Mouse (Mus musculus) cortical plate, adult 2 months (tissue): ENCODE data around the gene Mc1r. TPM values are rescaled to one million over a fixed set of nuclear protein-coding genes. Genes with fewer than 3 reads are reported as not detected.
"Not testable (repeated sequence)": the region's sequence is repeated elsewhere in the genome, so short reads cannot be mapped to it uniquely, and the experiment has no call there.

Experiments used
- H3K27ac ChIP-seq: fragments of 200-500 bp; 2 replicates; pipeline ENCODE4 v1.5.1; 2012; ENCODE audit warnings: low read length, control low read depth, inconsistent platforms; ENCODE audit not compliant: insufficient read depth
- H3K4me1 ChIP-seq: fragments of 200-500 bp; 2 replicates; pipeline ENCODE4 v1.6.1; 2011; ENCODE audit warnings: low read length; ENCODE audit not compliant: control insufficient read depth, insufficient read depth
- H3K4me3 ChIP-seq: fragments of 200-500 bp; 2 replicates; pipeline ENCODE4 v1.5.1; 2011; ENCODE audit warnings: mild to moderate bottlenecking, low read length, control low read depth; ENCODE audit not compliant: insufficient read depth
- CTCF ChIP-seq: fragments of 200-500 bp; IDR thresholded peaks from 2 replicates; pipeline ENCODE4 v1.5.1; 2011; ENCODE audit warnings: mild to moderate bottlenecking, control low read depth, low read length; ENCODE audit not compliant: insufficient read depth; ENCODE audit errors: extremely low read depth
- POLR2A ChIP-seq: fragments of 200-500 bp; IDR thresholded peaks from 2 replicates; pipeline ENCODE4 v1.6.1; 2011; ENCODE audit warnings: mild to moderate bottlenecking, low read length, control low read depth; ENCODE audit not compliant: insufficient read depth; ENCODE audit errors: extremely low read depth
- polyA plus RNA-seq: library from polyadenylated mRNA; depleted of rRNA; stranded (reverse); fragments of >200 nt; gene quantifications from 2 replicates; pipeline ENCODE4 v1.2.3, GENCODE M21; 2012

The Mc1r gene
- polyA plus RNA-seq, 1 experiment = 0.02 TPM

GRCm38 (mm10) chr8:123410049-123410587 lies 3.2 kb downstream of the Mc1r start:
- H3K4me3 ChIP-seq = peak overlapping the region; percentile 99; the same call in 1 of the 2 replicates
- 0 out of 2 replicates have a peak overlapping the region, but pooled peaks have one; percentile 9 for H3K27ac ChIP-seq
- H3K4me1 ChIP-seq = peaks cover 5% of the 10 kb centered on the region; the same call in 1 of the 2 replicates
- no peak for TF ChIP-seq CTCF
- TF ChIP-seq POLR2A = no peak

GRCm38 (mm10) chr8:123410788-123411187 lies 3.9 kb downstream of the Mc1r start:
- H3K4me1 ChIP-seq = peaks cover 5% of the 10 kb centered on the region; the same call in 1 of the 2 replicates
- peak overlapping the region; percentile 54; the same call in 1 of the 2 replicates for H3K27ac ChIP-seq
- TF ChIP-seq CTCF (no peak), POLR2A (no peak)
- peak overlapping the region; percentile 99 for H3K4me3 ChIP-seq

- peak within 1 kb of the TSS; percentile 80 for H3K27ac ChIP-seq
- peaks cover 5% of the 10 kb centered on the region; the same call in 1 of the 2 replicates for H3K4me1 ChIP-seq
- peak within 1 kb of the TSS; percentile 99 for H3K4me3 ChIP-seq
- TF ChIP-seq POLR2A = peak; percentile 97
- no peak for TF ChIP-seq CTCF
These were observed 4.3 kb downstream of the Mc1r start, which contains the start of gene Tubb3 for GRCm38 (mm10) chr8:123411246-123411645. TSS of gene Tubb3 (plus strand) at chr8:123411424.

- Histone ChIP-seq H3K4me1 (peaks cover 5% of the 10 kb centered on the region; the same call in 1 of the 2 replicates), H3K4me3 (peak overlapping the region; percentile 99), H3K27ac (peak overlapping the region; percentile 80)
- TF ChIP-seq POLR2A (no peak), CTCF (no peak)
These were observed 4.9 kb downstream of the Mc1r start for GRCm38 (mm10) chr8:123411781-123412327.

GRCm38 (mm10) chr8:123412560-123413170 lies 5.8 kb downstream of the Mc1r start:
- Histone ChIP-seq H3K27ac (peak overlapping the region; percentile 80), H3K4me3 (peak overlapping the region; percentile 99), H3K4me1 (peaks cover 5% of the 10 kb centered on the region; the same call in 1 of the 2 replicates)
- TF ChIP-seq POLR2A = peak; percentile 63; the same call in 1 of the 2 replicates
- no peak for TF ChIP-seq CTCF

GRCm38 (mm10) chr8:123414255-123414654 lies 7.3 kb downstream of the Mc1r start:
- Histone ChIP-seq H3K4me3 (peak overlapping the region; percentile 99), H3K4me1 (peaks cover 5% of the 10 kb centered on the region; the same call in 1 of the 2 replicates), H3K27ac (no peak overlapping the region)
- TF ChIP-seq POLR2A (no peak), CTCF (no peak)

GRCm38 (mm10) chr8:123414997-123415696 lies 8.2 kb downstream of the Mc1r start:
- H3K27ac ChIP-seq, H3K4me3 ChIP-seq, H3K4me1 ChIP-seq: not testable (repeated sequence)

GRCm38 (mm10) chr8:123415967-123416943 lies 9.3 kb downstream of the Mc1r start:
- TF ChIP-seq POLR2A (no peak), CTCF (peak; percentile 50)
- H3K4me1 ChIP-seq = 0 out of 2 replicates have a peak, but pooled peaks cover 2% of the 10 kb centered on the region
- H3K4me3 ChIP-seq = no peak overlapping the region
- no peak overlapping the region for H3K27ac ChIP-seq

GRCm38 (mm10) chr8:123416944-123417555 lies 10.1 kb downstream of the Mc1r start:
- no peak for TF ChIP-seq POLR2A
- TF ChIP-seq CTCF = no peak
- H3K27ac ChIP-seq = no peak overlapping the region
- 0 out of 2 replicates have a peak, but pooled peaks cover 2% of the 10 kb centered on the region for H3K4me1 ChIP-seq
- no peak overlapping the region for H3K4me3 ChIP-seq
